Mouse (Mus musculus): ENCODE data around the gene Snx32.

DNA sequence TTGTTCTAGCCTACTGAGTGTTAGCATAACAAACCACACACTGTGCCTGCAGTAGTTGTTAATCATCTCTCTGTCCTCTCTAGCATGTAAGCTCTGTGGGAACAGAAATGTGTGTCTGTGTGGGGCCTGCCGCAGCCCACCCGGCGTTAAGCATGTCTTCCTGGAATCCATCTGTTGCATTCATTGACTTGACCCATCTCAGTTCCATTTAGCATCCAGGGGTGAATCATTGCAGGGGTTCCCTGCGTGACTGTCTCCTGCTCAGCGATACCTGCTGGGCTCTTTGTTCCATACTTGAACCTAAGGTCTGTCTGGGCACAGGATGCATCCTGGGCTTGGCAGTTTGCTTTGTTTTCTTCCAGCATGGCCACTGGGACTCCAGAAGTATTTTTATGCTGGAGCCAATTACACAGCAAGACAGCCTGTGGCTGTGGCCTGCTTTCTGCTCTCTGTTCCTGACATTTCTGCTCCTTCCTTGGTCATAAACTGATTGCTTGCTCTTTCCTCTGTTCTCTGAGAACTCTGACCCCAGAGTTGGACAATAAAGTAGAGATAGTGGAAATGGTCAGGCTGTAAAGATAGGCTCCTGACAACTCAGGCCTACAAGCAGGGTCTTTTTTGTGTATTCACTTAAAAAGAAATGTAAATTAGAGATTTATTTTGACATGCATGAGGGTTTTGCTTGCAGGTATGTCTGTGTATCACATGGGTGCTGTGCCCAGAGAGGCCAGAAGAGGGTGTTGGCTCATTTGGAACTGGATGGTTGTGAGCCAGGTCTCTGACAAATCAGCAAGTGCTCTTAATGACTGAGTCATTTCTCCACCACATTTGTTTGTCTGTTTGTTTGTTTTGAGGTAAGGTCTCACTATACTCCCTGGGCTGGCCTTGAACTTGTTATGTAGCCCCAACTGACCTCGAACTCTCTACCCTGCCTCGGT lies 5.8 kb upstream of the Snx32 start:
- TF ChIP-seq POLR2A (IDR thresholded peaks at IDR 0.05; ENCODE audit: low read depth, low read length) (no peak), CTCF (IDR thresholded peaks at IDR 0.05; ENCODE audit: borderline replicate concordance, insufficient read depth, low read length) (no peak)
